Mouse (Mus musculus) liver, embryonic 13.5 days (tissue): Measurements from ENCODE around the gene Grk4. TPM values are rescaled to one million over a fixed set of nuclear protein-coding genes. Genes with fewer than 3 reads are reported as not detected.

Experiments used
- ATAC-seq: fragments of 200-750 bp; cut with Nextera tagmentation; 2 replicates; pipeline ENCODE4 v1.8.0; 2017; ENCODE audit warnings: low read depth, mild to moderate bottlenecking, moderate number of reproducible peaks, moderate library complexity
- DNase-seq: peaks from one replicate; pipeline ENCODE4 v3.0.0; 2022
- H3K27ac ChIP-seq: fragments of 300-500 bp; sonication (generic); 2 replicates; pipeline ENCODE4 v1.5.1; 2015; ENCODE audit warnings: moderate library complexity, mild to moderate bottlenecking, inconsistent platforms
- H3K27me3 ChIP-seq: fragments of 300-500 bp; sonication (generic); 2 replicates; pipeline ENCODE4 v1.6.1; 2015; ENCODE audit warnings: mild to moderate bottlenecking, inconsistent platforms
- H3K36me3 ChIP-seq: fragments of 300-500 bp; sonication (generic); 2 replicates; pipeline ENCODE4 v1.6.1; 2015; ENCODE audit warnings: mild to moderate bottlenecking, inconsistent platforms
- H3K4me1 ChIP-seq: fragments of 300-500 bp; sonication (generic); replicated peaks from 2 replicates; pipeline ENCODE4 v1.6.1; 2015; ENCODE audit warnings: inconsistent platforms
- H3K4me2 ChIP-seq: fragments of 300-500 bp; sonication (generic); 2 replicates; pipeline ENCODE4 v1.6.1; 2015; ENCODE audit warnings: inconsistent platforms, mild to moderate bottlenecking, moderate library complexity
- H3K4me3 ChIP-seq: fragments of 300-500 bp; sonication (generic); replicated peaks from 2 replicates; pipeline ENCODE4 v1.5.1; 2015; ENCODE audit warnings: mild to moderate bottlenecking, inconsistent platforms
- H3K9ac ChIP-seq: fragments of 300-500 bp; sonication (generic); 2 replicates; pipeline ENCODE4 v1.6.1; 2015; ENCODE audit warnings: mild to moderate bottlenecking, inconsistent platforms
- H3K9me3 ChIP-seq: fragments of 300-500 bp; sonication (generic); replicated peaks from 2 replicates; pipeline ENCODE4 v1.6.1; 2016; ENCODE audit warnings: inconsistent platforms
- WGBS: fragments of 180-500 bp; shearing (Covaris S2); methylation state at CpG from one replicate; pipeline ENCODE4 v1.1.7; 2015; ENCODE audit not compliant: insufficient replicate concordance; 5-methylcytosine and 5-hydroxymethylcytosine counted together
- microRNA counts: library from miRNA; unstranded; fragments of <30 nt; microRNA quantifications from one replicate; lab custom pipeline; 2016
- microRNA-seq: library from miRNA; unstranded; fragments of <30 nt; microRNA quantifications from one replicate; pipeline ENCODE4, GENCODE M21; 2016
- polyA plus RNA-seq: library from polyadenylated mRNA; unstranded; fragments of >200 nt; fragmentation: Nextera tagmentation; extraction: Ambion mirVana; gene quantifications from 2 replicates; pipeline ENCODE4 v1.2.1, GENCODE M21; 2015

The Grk4 gene
- polyA plus RNA-seq, 1 experiment from 2014 or later = 0.67 TPM

GRCm38 (mm10) chr5:34773392-34773791 lies 113.2 kb downstream of the Grk4 start:
- Histone ChIP-seq H3K27ac (no peak overlapping the region), H3K9ac (no peak overlapping the region), H3K9me3 (no peaks in the 10 kb centered on the region), H3K36me3 (no peaks in the 10 kb centered on the region), H3K27me3 (no peaks in the 10 kb centered on the region), H3K4me1 (peaks cover 18% of the 10 kb centered on the region), H3K4me2 (no peak overlapping the region), H3K4me3 (no peak overlapping the region)
- ATAC-seq (no peak), DNase-seq (no peak)
- WGBS = 59% methylated on average over 2 of the region's 2 CpGs

DNA sequence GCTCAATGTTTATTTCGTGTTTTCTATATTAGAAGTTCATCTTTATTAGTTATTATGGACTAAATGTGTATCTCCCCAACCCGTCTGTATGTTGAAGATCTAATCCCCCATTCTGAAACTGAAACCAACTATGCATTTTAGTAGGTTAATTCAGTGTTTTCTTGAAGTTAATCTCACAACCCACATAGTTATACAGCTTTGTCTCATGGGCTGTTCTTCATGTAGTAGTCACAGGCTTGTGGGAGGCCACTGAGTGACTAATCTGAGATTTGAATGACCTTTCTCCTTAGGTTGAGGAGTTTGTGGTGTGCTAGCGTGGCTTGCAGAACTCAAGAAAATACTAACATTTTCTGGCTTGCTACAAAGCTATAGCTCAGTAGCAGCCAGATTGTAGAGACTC lies 124.8 kb downstream of the Grk4 start:
- Histone ChIP-seq H3K4me1 (peaks cover 4% of the 10 kb centered on the region; the same call in 1 of the 2 replicates), H3K27me3 (no peaks in the 10 kb centered on the region), H3K36me3 (peaks cover 36% of the 10 kb centered on the region), H3K4me3 (no peak overlapping the region), H3K9me3 (no peaks in the 10 kb centered on the region), H3K9ac (no peak overlapping the region), H3K4me2 (no peak overlapping the region), H3K27ac (no peak overlapping the region)
- DNase-seq (no peak), ATAC-seq (no peak)
- 79% methylated on average over 3 of the region's 3 CpGs for WGBS

DNA sequence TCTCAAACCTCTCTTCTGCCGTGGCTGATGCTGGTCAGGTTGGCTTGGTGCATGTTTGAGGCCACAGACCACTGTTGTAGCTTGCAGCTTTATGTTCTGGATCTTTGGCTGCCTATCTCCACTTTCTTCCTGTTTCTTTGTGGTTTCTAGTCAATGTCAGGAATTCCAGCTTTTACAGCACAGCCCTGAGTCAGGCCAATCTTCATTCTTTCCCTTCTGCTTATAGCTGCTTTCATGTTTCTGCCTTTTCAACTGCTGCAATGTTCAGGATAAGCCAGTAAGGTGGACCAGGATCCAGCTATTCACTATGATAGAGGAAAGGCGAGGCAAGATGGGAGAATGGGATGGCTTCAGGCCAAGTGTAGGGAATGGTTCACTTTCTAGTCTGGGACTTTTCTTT lies 131.0 kb downstream of the Grk4 start:
- DNase-seq (no peak), ATAC-seq (no peak)
- Histone ChIP-seq H3K4me1 (0 out of 2 replicates have a peak, but pooled peaks cover 4% of the 10 kb centered on the region), H3K27ac (no peak overlapping the region), H3K4me2 (no peak overlapping the region), H3K27me3 (no peaks in the 10 kb centered on the region), H3K4me3 (no peak overlapping the region), H3K9ac (no peak overlapping the region), H3K36me3 (peaks cover 59% of the 10 kb centered on the region), H3K9me3 (no peaks in the 10 kb centered on the region)
- WGBS = 54% methylated on average over 2 of the region's 2 CpGs

DNA sequence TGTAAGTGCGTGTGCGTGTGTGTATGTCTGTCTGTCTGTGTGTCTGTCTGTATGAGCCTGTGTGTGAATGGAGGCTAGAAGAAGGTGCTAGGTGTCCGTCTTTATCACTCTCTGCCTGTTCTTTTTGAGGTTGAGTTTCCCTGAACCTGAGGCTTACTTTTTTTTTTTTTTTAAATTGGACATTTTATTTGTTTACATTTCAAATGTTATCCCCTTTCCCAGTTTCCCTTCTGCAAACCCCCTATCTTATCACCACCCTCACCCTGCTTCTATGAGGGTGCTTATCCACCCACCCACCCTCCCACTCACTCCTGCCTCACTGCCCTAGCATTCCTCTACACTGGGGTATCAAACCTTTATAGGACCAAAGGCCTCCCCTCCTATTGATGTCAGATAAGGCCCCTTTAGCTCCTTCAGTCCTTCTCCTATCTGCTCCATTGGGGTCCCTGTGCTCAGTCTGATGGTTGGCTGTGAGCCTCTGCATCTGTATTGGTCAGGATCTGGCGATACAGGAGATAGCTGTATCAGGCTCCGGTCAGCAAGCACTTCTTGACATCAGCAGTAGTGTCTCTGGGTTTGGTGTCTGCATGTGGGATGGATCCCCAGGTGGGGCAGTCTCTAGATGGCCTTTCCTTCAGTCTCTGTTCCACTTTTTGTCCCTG lies 140.2 kb downstream of the Grk4 start:
- Histone ChIP-seq H3K36me3 (peaks cover 65% of the 10 kb centered on the region), H3K27ac (peak overlapping the region; percentile 82)
- peak; percentile 92 for ATAC-seq

More for the DNA sequence above, 140.2 kb downstream of the Grk4 start:
- Histone ChIP-seq H3K27me3 (no peaks in the 10 kb centered on the region), H3K4me1 (peaks cover 21% of the 10 kb centered on the region), H3K9ac (no peak overlapping the region), H3K4me2 (peak overlapping the region; percentile 30), H3K4me3 (no peak overlapping the region), H3K9me3 (no peaks in the 10 kb centered on the region)
- 39% methylated on average over 5 of the region's 5 CpGs for WGBS
- DNase-seq = peak; percentile 47

MicroRNAs encoded within 50 kb of the gene (microRNA counts, 519-probe panel; counts per million panel counts)
- 1,397 counts per million, percentile 3 among the panel's probes with 10 or more counts for microRNA mmu-miR-467g (lab: Ali Mortazavi, UCI)

Small RNA genes within 50 kb of the gene (microRNA-seq; reads per million reads assigned to microRNA genes)
- not detected for gene Mir467g

Other genes with a start within 250 kb of the Grk4 start
- gene Tnip2, start 146.4 kb upstream of the Grk4 start, polyA plus RNA-seq = 5.4 and 6.6 TPM in 2 replicates
- 2.4 and 4.4 TPM in 2 replicates for gene Sh3bp2, start 134.5 kb upstream of the Grk4 start, polyA plus RNA-seq
- 124 and 133 TPM in 2 replicates for gene Add1, start 86.7 kb upstream of the Grk4 start, polyA plus RNA-seq
- 56.3 and 65.9 TPM in 2 replicates for gene Mfsd10, start 23.2 kb upstream of the Grk4 start, polyA plus RNA-seq
- 19.8 and 24.2 TPM in 2 replicates for gene Nop14, start 231 bp upstream of the Grk4 start, polyA plus RNA-seq
- gene Htt, start 101.4 kb downstream of the Grk4 start, polyA plus RNA-seq = 4.8 and 4.9 TPM in 2 replicates
- gene Msantd1, start 247.6 kb downstream of the Grk4 start, polyA plus RNA-seq = 0.17 and 0.24 TPM in 2 replicates